8 mouse cellular contexts compared by ENCODE assay signal in the genomic region with DNA sequence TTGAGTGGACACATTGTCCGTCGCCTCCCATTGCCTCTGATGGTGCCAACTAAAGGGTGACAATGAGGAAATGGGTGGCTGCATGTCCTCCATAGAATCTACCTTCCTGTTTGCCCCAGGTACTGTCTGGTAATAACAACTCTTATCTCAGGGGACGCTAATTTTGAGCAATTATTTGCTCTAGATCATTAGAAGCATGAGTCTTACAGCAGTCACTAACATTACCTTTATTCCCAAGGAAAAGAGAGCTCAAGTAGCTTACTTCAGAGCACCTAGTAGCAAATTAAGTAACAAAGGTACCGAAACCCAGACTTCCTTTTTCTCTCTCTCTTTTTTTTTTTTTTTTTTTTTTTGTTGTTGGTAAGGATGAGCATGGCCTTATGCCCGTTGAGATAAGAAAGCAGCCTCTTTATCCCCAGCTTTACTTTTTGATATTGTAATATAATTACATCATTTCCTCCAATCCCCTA. TPM values are rescaled to one million over a fixed set of nuclear protein-coding genes. Genes with fewer than 3 reads are reported as not detected.
A peak's percentile ranks its signal among the peaks of the same experiment; 100 is the strongest.
DNase-seq lines count a peak whose midpoint lies in the region; ATAC-seq and TF ChIP-seq lines count a peak whose summit lies in the region.

No protein-coding gene starts in this region.

- H3K9me3 ChIP-seq in forebrain, embryonic 16.5 days (ENCODE audit: control insufficient read depth, low read length) = no peaks in the 10 kb centered on the region
- H3K9me3 ChIP-seq in liver, postnatal 0 days (ENCODE audit: low read length) = no peaks in the 10 kb centered on the region

- no peak for DNase-seq in cerebellum, adult 2 months
- DNase-seq in cerebellum, adult 8-10 months = no peak
- peak; percentile 74 for DNase-seq in 416B (ENCODE audit: low read depth)
- no peak for DNase-seq in liver, postnatal 0 days
- no peak for DNase-seq in c-Kit-positive CD71-positive TER-119-positive erythroid progenitor cells, embryonic 14.5 days (ENCODE audit: low spot score)
- DNase-seq in cerebellum, postnatal 36 days = no peak
- no peak for DNase-seq in right cerebral cortex, postnatal 14 days

- no peak for ATAC-seq in forebrain, embryonic 16.5 days
- no peak for ATAC-seq in liver, postnatal 0 days

- H3K36me3 ChIP-seq in forebrain, embryonic 16.5 days (ENCODE audit: control insufficient read depth, insufficient read depth) = 0 out of 2 replicates have a peak, but pooled peaks cover 5% of the 10 kb centered on the region
- H3K36me3 ChIP-seq in liver, postnatal 0 days (replicated peaks; ENCODE audit: insufficient read depth, low read length) = no peaks in the 10 kb centered on the region

- peak overlapping the region; percentile 81 for H3K4me3 ChIP-seq in cerebellum, adult 2 months (replicated peaks; ENCODE audit: insufficient read depth, low read depth, low read length)
- H3K4me3 ChIP-seq in forebrain, embryonic 16.5 days (replicated peaks; ENCODE audit: low read length) = peak overlapping the region; percentile 90
- H3K4me3 ChIP-seq in liver, postnatal 0 days (ENCODE audit: low read depth, low read length) = peak overlapping the region; percentile 85

- WGBS in cerebellum, adult 2 months = 33% methylated on average over 5 of the region's 5 CpGs
- WGBS in forebrain, embryonic 16.5 days = 65% methylated on average over 5 of the region's 5 CpGs
- WGBS in liver, postnatal 0 days (ENCODE audit: insufficient replicate concordance) = 36% methylated on average over 5 of the region's 5 CpGs

- H3K9ac ChIP-seq in forebrain, embryonic 16.5 days (replicated peaks; ENCODE audit: low read depth, low read length) = peak overlapping the region; percentile 85; the same call in 1 of the 2 replicates
- peak overlapping the region; percentile 86 for H3K9ac ChIP-seq in liver, postnatal 0 days (replicated peaks)

- peaks cover 18% of the 10 kb centered on the region for H3K4me1 ChIP-seq in cerebellum, adult 2 months (ENCODE audit: control insufficient read depth, insufficient read depth, low read length)
- H3K4me1 ChIP-seq in forebrain, embryonic 16.5 days (replicated peaks; ENCODE audit: control insufficient read depth, insufficient read depth, low read length) = peaks cover 33% of the 10 kb centered on the region
- H3K4me1 ChIP-seq in liver, postnatal 0 days (ENCODE audit: insufficient read depth) = peaks cover 30% of the 10 kb centered on the region

- no peak for TF ChIP-seq CTCF in cerebellum, adult 2 months (IDR thresholded peaks at IDR 0.05; ENCODE audit: borderline replicate concordance, insufficient read depth, low read depth, low read length)
- no peak for TF ChIP-seq CTCF in liver, postnatal 0 days (IDR thresholded peaks at IDR 0.05; ENCODE audit: low read depth)

- no peaks in the 10 kb centered on the region for H3K27me3 ChIP-seq in cerebellum, adult 2 months (ENCODE audit: control insufficient read depth, insufficient read depth, low read length)
- H3K27me3 ChIP-seq in forebrain, embryonic 16.5 days (replicated peaks; ENCODE audit: control insufficient read depth, insufficient read depth, low read length) = no peaks in the 10 kb centered on the region
- no peaks in the 10 kb centered on the region for H3K27me3 ChIP-seq in liver, postnatal 0 days (ENCODE audit: insufficient read depth, low read length)

- TF ChIP-seq EP300 in liver, postnatal 0 days (IDR thresholded peaks at IDR 0.05; ENCODE audit: low read depth) = no peak

- H3K27ac ChIP-seq in cerebellum, adult 2 months (ENCODE audit: insufficient read depth, low read length) = no peak overlapping the region
- H3K27ac ChIP-seq in forebrain, embryonic 16.5 days (ENCODE audit: low read length) = no peak overlapping the region
- peak overlapping the region; percentile 79 for H3K27ac ChIP-seq in liver, postnatal 0 days (ENCODE audit: low read depth)

- peak overlapping the region; percentile 94 for H3K4me2 ChIP-seq in forebrain, embryonic 16.5 days (ENCODE audit: low read length)
- H3K4me2 ChIP-seq in liver, postnatal 0 days (ENCODE audit: low read depth, low read length) = peak overlapping the region; percentile 92

- TF ChIP-seq POLR2A in cerebellum, adult 2 months (IDR thresholded peaks at IDR 0.05; ENCODE audit: borderline replicate concordance, insufficient read depth, low read length) = no peak

RNA-seq across cellular contexts. Expression of a gene that starts 1.2 kb away (rescaled TPM):
- 64.3 and 69.6 TPM in 2 replicates for polyA plus RNA-seq in cerebellum, adult 2 months (2012; rRNA removed)
- polyA plus RNA-seq in forebrain, embryonic 16.5 days (2015; fragmentation: Nextera tagmentation; extraction: Ambion mirVana) = 72.3 and 73.3 TPM in 2 replicates
- polyA plus RNA-seq in liver, postnatal 0 days (2015; fragmentation: Nextera tagmentation; extraction: Ambion mirVana) = 9.6 and 10.5 TPM in 2 replicates

RNA-seq across cellular contexts. Expression of a gene that starts 16.0 kb away (rescaled TPM):
- 21.1 and 25.4 TPM in 2 replicates for polyA plus RNA-seq in cerebellum, adult 2 months (2012; rRNA removed)
- polyA plus RNA-seq in forebrain, embryonic 16.5 days (2015; fragmentation: Nextera tagmentation; extraction: Ambion mirVana) = 1.8 and 2.4 TPM in 2 replicates
- polyA plus RNA-seq in liver, postnatal 0 days (2015; fragmentation: Nextera tagmentation; extraction: Ambion mirVana) = not detected in 2 replicates

RNA-seq across cellular contexts. Expression of a gene that starts 49.9 kb away (rescaled TPM):
- 28.5 and 28.7 TPM in 2 replicates for polyA plus RNA-seq in cerebellum, adult 2 months (2012; rRNA removed)
- polyA plus RNA-seq in forebrain, embryonic 16.5 days (2015; fragmentation: Nextera tagmentation; extraction: Ambion mirVana) = 33.5 and 38.1 TPM in 2 replicates
- polyA plus RNA-seq in liver, postnatal 0 days (2015; fragmentation: Nextera tagmentation; extraction: Ambion mirVana) = 9.6 and 9.8 TPM in 2 replicates

RNA-seq across cellular contexts. Expression of a gene that starts 51.0 kb away (rescaled TPM):
- 111 and 114 TPM in 2 replicates for polyA plus RNA-seq in cerebellum, adult 2 months (2012; rRNA removed)
- polyA plus RNA-seq in forebrain, embryonic 16.5 days (2015; fragmentation: Nextera tagmentation; extraction: Ambion mirVana) = 189 and 202 TPM in 2 replicates
- 91.9 and 98.0 TPM in 2 replicates for polyA plus RNA-seq in liver, postnatal 0 days (2015; fragmentation: Nextera tagmentation; extraction: Ambion mirVana)
